Mouse (Mus musculus) MEL (cell line): Measurements from ENCODE around the gene Rassf1. TPM values are rescaled to one million over a fixed set of nuclear protein-coding genes. Genes with fewer than 3 reads are reported as not detected.

Experiments
- DNase-seq: peaks from one replicate; pipeline ENCODE4 v3.0.0; 2011; ENCODE audit warnings: low read depth, low spot score
- H3K27ac ChIP-seq: 2 replicates; pipeline ENCODE4 v1.5.1; 2012; ENCODE audit warnings: low read depth, mild to moderate bottlenecking, control low read depth, low read length, moderate library complexity; ENCODE audit not compliant: control insufficient read depth
- H3K27me3 ChIP-seq, 2 experiments: fragments of 150-350 bp in 1 of 2; sonication (generic) in 1 of 2; 2 replicates each; pipeline ENCODE4 v1.6.1; 2012; ENCODE audit warnings: low read length in 2 of 2, mild to moderate bottlenecking in 2 of 2, improper control_type of control experiment in 1 of 2, moderate library complexity in 1 of 2; ENCODE audit not compliant: insufficient read depth in 2 of 2, control insufficient read depth in 1 of 2
- H3K36me3 ChIP-seq, 2 experiments: 2 replicates each; pipeline ENCODE4 v1.6.1; 2012 to 2014; ENCODE audit warnings: low read length in 2 of 2, improper control_type of control experiment in 1 of 2, inconsistent platforms in 1 of 2, mild to moderate bottlenecking in 1 of 2; ENCODE audit not compliant: insufficient read depth in 2 of 2, control insufficient read depth in 1 of 2
- H3K4me1 ChIP-seq, 2 experiments: fragments of 150-350 bp in 1 of 2; sonication (generic) in 1 of 2; 2 replicates each; pipeline ENCODE4 v1.6.1; 2012; ENCODE audit warnings: low read length in 2 of 2, improper control_type of control experiment in 1 of 2, mild to moderate bottlenecking in 1 of 2; ENCODE audit not compliant: insufficient read depth in 2 of 2, control insufficient read depth in 1 of 2
- H3K4me3 ChIP-seq, 2 experiments: fragments of 150-350 bp in 1 of 2; sonication (generic) in 1 of 2; 2 replicates each; pipeline ENCODE4 v1.5.1; 2012; ENCODE audit warnings: low read depth in 2 of 2, low read length in 2 of 2, mild to moderate bottlenecking in 2 of 2, moderate library complexity in 2 of 2, control low read depth in 1 of 2, improper control_type of control experiment in 1 of 2; ENCODE audit not compliant: control insufficient read depth in 1 of 2, insufficient read depth in 1 of 2
- H3K79me2 ChIP-seq: 2 replicates; pipeline ENCODE4 v1.6.1; 2012; ENCODE audit warnings: mild to moderate bottlenecking, low read length, moderate library complexity; ENCODE audit not compliant: control insufficient read depth, poor library complexity, insufficient read depth
- H3K9ac ChIP-seq: 2 replicates; pipeline ENCODE4 v1.6.1; 2012; ENCODE audit warnings: low read depth, mild to moderate bottlenecking, control low read depth, low read length, moderate library complexity; ENCODE audit not compliant: control insufficient read depth, poor library complexity, severe bottlenecking
- H3K9me3 ChIP-seq: fragments of 150-350 bp; sonication (generic); replicated peaks from 2 replicates; pipeline ENCODE4 v1.6.1; 2012; ENCODE audit warnings: mild to moderate bottlenecking, low read length, improper control_type of control experiment, moderate library complexity; ENCODE audit not compliant: insufficient read depth
- BHLHE40 ChIP-seq: IDR thresholded peaks from 2 replicates; pipeline ENCODE4 v1.6.1; 2012; ENCODE audit warnings: low read depth, mild to moderate bottlenecking, inconsistent platforms, low read length, improper control_type of control experiment, borderline replicate concordance
- CHD1 ChIP-seq: IDR thresholded peaks from 2 replicates; pipeline ENCODE4 v1.6.1; 2012; ENCODE audit warnings: low read depth, mild to moderate bottlenecking, inconsistent platforms, low read length, improper control_type of control experiment
- CHD2 ChIP-seq: IDR thresholded peaks from 2 replicates; pipeline ENCODE4 v1.6.1; 2011; ENCODE audit warnings: low read length, improper control_type of control experiment
- EP300 ChIP-seq, 2 experiments: IDR thresholded peaks; 2 replicates each; pipeline ENCODE4 v1.6.1; 2011; ENCODE audit warnings: improper control_type of control experiment in 2 of 2, low read length in 2 of 2, low read depth in 1 of 2, mild to moderate bottlenecking in 1 of 2
- GABPA ChIP-seq: IDR thresholded peaks from 2 replicates; pipeline ENCODE4 v1.6.1; 2012; ENCODE audit warnings: low read depth, mild to moderate bottlenecking, inconsistent platforms, low read length, improper control_type of control experiment, moderate library complexity
- GATA1 ChIP-seq: IDR thresholded peaks from 2 replicates; pipeline ENCODE4 v1.6.1; 2011; ENCODE audit warnings: low read depth, low read length, improper control_type of control experiment
- JUND ChIP-seq: IDR thresholded peaks from 2 replicates; pipeline ENCODE4 v1.6.1; 2011; ENCODE audit warnings: low read depth, mild to moderate bottlenecking, improper control_type of control experiment, low read length
- KAT2A ChIP-seq: conservative IDR thresholded peaks from 2 replicates; pipeline ENCODE4 v1.6.1; 2012; ENCODE audit warnings: low read depth, low read length, improper control_type of control experiment, inconsistent platforms
- MAZ ChIP-seq: IDR thresholded peaks from 2 replicates; pipeline ENCODE4 v1.6.1; 2012; ENCODE audit warnings: low read depth, mild to moderate bottlenecking, inconsistent platforms, low read length, improper control_type of control experiment
- MXI1 ChIP-seq: IDR thresholded peaks from 2 replicates; pipeline ENCODE4 v1.6.1; 2011; ENCODE audit warnings: mild to moderate bottlenecking, low read depth, low read length, improper control_type of control experiment
- MYB ChIP-seq: IDR thresholded peaks from 2 replicates; pipeline ENCODE4 v1.6.1; 2011; ENCODE audit warnings: mild to moderate bottlenecking, low read depth, low read length, improper control_type of control experiment
- NRF1 ChIP-seq: IDR thresholded peaks from 2 replicates; pipeline ENCODE4 v1.6.1; 2014; ENCODE audit warnings: low read depth, mild to moderate bottlenecking, inconsistent platforms, low read length, improper control_type of control experiment, moderate library complexity; ENCODE audit not compliant: poor library complexity, insufficient read depth, severe bottlenecking
- POLR2A ChIP-seq, 2 experiments: IDR thresholded peaks; 2 replicates each; pipeline ENCODE4 v1.6.1; 2011 to 2012; ENCODE audit warnings: low read length in 2 of 2, mild to moderate bottlenecking in 2 of 2, control low read depth in 1 of 2, improper control_type of control experiment in 1 of 2, low read depth in 1 of 2, moderate library complexity in 1 of 2; ENCODE audit not compliant: control insufficient read depth in 1 of 2, insufficient read depth in 1 of 2, poor library complexity in 1 of 2
- POLR2AphosphoS2 ChIP-seq: IDR thresholded peaks from 2 replicates; pipeline ENCODE4 v1.6.1; 2011; ENCODE audit warnings: low read length, improper control_type of control experiment
- RAD21 ChIP-seq: IDR thresholded peaks from 2 replicates; pipeline ENCODE4 v1.6.1; 2011; ENCODE audit warnings: mild to moderate bottlenecking, low read depth, low read length, improper control_type of control experiment
- RCOR1 ChIP-seq: IDR thresholded peaks from 2 replicates; pipeline ENCODE4 v1.6.1; 2012; ENCODE audit warnings: low read depth, mild to moderate bottlenecking, inconsistent platforms, low read length, improper control_type of control experiment
- SIN3A ChIP-seq: IDR thresholded peaks from 2 replicates; pipeline ENCODE4 v1.6.1; 2012; ENCODE audit warnings: low read length, improper control_type of control experiment, inconsistent platforms
- SMC3 ChIP-seq: IDR thresholded peaks from 2 replicates; pipeline ENCODE4 v1.6.1; 2011; ENCODE audit warnings: low read depth, low read length, improper control_type of control experiment
- TAL1 ChIP-seq: IDR thresholded peaks from 2 replicates; pipeline ENCODE4 v1.6.1; 2012; ENCODE audit warnings: mild to moderate bottlenecking, inconsistent platforms, low read length, moderate library complexity, mixed read lengths
- TBP ChIP-seq: IDR thresholded peaks from 2 replicates; pipeline ENCODE4 v1.8.0; 2011; ENCODE audit warnings: low read depth, low read length, improper control_type of control experiment
- TCF12 ChIP-seq: IDR thresholded peaks from 2 replicates; pipeline ENCODE4 v1.6.1; 2014; ENCODE audit warnings: low read depth, mild to moderate bottlenecking, inconsistent platforms, low read length, improper control_type of control experiment, moderate library complexity
- UBTF ChIP-seq: IDR thresholded peaks from 2 replicates; pipeline ENCODE4 v1.6.1; 2012; ENCODE audit warnings: low read depth, mild to moderate bottlenecking, inconsistent platforms, low read length, improper control_type of control experiment, moderate library complexity, borderline replicate concordance; ENCODE audit not compliant: insufficient read depth
- USF2 ChIP-seq, 2 experiments: IDR thresholded peaks; 2 replicates each; pipeline ENCODE4 v1.6.1; 2011 to 2012; ENCODE audit warnings: improper control_type of control experiment in 2 of 2, low read length in 2 of 2, borderline replicate concordance in 1 of 2, inconsistent platforms in 1 of 2, low read depth in 1 of 2, mild to moderate bottlenecking in 1 of 2; ENCODE audit not compliant: insufficient read depth in 1 of 2
- ZC3H11A ChIP-seq: IDR thresholded peaks from 2 replicates; pipeline ENCODE4 v1.6.1; 2012; ENCODE audit warnings: low read depth, mild to moderate bottlenecking, inconsistent platforms, low read length, improper control_type of control experiment
- polyA plus RNA-seq, 2 experiments: library from polyadenylated mRNA; stranded (reverse) in 1 of 2; unstranded in 1 of 2; fragments of >175 nt in 1 of 2; fragments of >200 nt in 1 of 2; gene quantifications; 2 replicates each; pipeline versions ENCODE4 v1.2.1 to v1.2.4; 2012; ENCODE audit warnings: low replicate concordance in 2 of 2, low read depth in 1 of 2; ENCODE audit not compliant: insufficient read length in 2 of 2, insufficient read depth in 1 of 2, missing spikeins in 1 of 2
- total RNA-seq: library from RNA; depleted of rRNA; stranded (reverse); fragments of 300-350 nt; gene quantifications from 2 replicates; pipeline ENCODE4 v1.2.3, GENCODE M21; 2012

The Rassf1 gene
- total and polyA plus RNA-seq, 3 experiments = 48.0 to 56.9 TPM; not detected in 1

DNA sequence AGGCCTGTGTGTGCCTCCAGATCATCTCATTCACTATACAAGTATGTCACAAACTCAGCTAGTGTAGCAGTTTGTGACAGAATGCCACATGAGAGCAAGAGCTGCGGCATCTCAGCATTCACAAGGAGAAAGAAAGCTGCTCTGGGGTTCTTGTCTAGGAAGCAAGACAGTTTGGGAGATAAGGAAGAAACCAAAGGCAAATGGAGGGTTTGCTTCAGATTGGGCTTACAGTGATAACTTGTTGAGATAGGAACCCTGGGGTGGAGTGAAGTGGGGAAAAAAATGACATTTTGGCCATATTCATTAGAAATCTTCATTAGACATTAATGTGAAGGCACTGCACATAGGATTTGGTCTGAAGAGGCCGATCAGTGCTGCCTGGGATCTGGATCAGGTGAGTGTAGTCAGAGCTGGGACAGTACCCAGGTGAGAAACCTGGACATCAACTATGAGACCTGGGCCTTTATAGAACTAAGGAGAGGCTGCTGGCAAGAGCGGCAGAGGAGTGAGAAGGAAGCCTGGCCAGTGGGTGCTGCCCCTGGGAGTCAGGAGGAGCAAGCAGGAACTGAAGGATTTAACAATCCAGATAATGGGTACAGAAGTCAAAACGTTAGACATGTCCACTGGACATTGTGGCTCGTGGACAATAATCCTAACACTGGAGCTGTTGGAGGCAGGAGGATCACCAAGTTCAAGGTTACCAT is 1.5 kb downstream of the Rassf1 start (continued):
- TF ChIP-seq SMC3 = no peak
- no peak for TF ChIP-seq GABPA
- TF ChIP-seq BHLHE40 = no peak; the same call in 1 of the 2 replicates
- 0 out of 2 replicates have a peak, but pooled peaks have one; percentile 10 for TF ChIP-seq TBP
- peak; percentile 36; the same call in 1 of the 2 replicates for TF ChIP-seq MAZ
- peak; percentile 54; the same call in 1 of the 2 replicates for TF ChIP-seq MXI1
- no peak for TF ChIP-seq SIN3A
- TF ChIP-seq CHD2 = no peak
- peak; percentile 54 for TF ChIP-seq GATA1
- peak; percentile 98 for TF ChIP-seq RCOR1
- TF ChIP-seq KAT2A = no peak
- no peak for TF ChIP-seq MYB
- TF ChIP-seq TAL1 = no peak
- no peak for TF ChIP-seq CHD1
- no peak for TF ChIP-seq NRF1
- TF ChIP-seq USF2 (IDR thresholded peaks at IDR 0.05; ENCODE audit: borderline replicate concordance in 1 of 2, insufficient read depth in 1 of 2, low read depth in 1 of 2, low read length in 2 of 2) = no peak
- TF ChIP-seq EP300 (IDR thresholded peaks at IDR 0.05; ENCODE audit: low read depth in 1 of 2, low read length in 2 of 2) = peak in 1 of 2 experiments; percentile 49; a peak in 2 of 4 replicates
- no peak for TF ChIP-seq POLR2A (IDR thresholded peaks at IDR 0.05; ENCODE audit: control insufficient read depth in 1 of 2, insufficient read depth in 1 of 2, low read depth in 1 of 2, low read length in 2 of 2, poor library complexity in 1 of 2)
- no peak for TF ChIP-seq JUND
- no peak for TF ChIP-seq RAD21
- no peak for TF ChIP-seq TCF12
- TF ChIP-seq ZC3H11A = no peak
- TF ChIP-seq POLR2AphosphoS2 = no peak

- H3K27ac ChIP-seq = peak overlapping the region; percentile 66
- peak overlapping the region; percentile 65 to 82 for H3K4me3 ChIP-seq
- peak overlapping the region; percentile 85 for H3K9ac ChIP-seq
- no peaks in the 10 kb centered on the region for H3K27me3 ChIP-seq
- peaks cover 3 to 29% of the 10 kb centered on the region in 2 experiments; a peak in 3 of 4 replicates for H3K36me3 ChIP-seq
- H3K4me1 ChIP-seq = peaks cover 10 to 33% of the 10 kb centered on the region in 2 experiments
- peaks cover 35% of the 10 kb centered on the region for H3K79me2 ChIP-seq
- TF ChIP-seq MAZ (0 out of 2 replicates have a peak, but pooled peaks have one; percentile 8), UBTF (no peak), RCOR1 (peak; percentile 20; the same call in 1 of the 2 replicates), MYB (no peak)
- H3K9me3 ChIP-seq = no peaks in the 10 kb centered on the region
- DNase-seq = peak; percentile 68
Observed at GRCm38 (mm10) chr9:107553541-107554318, 2.4 kb downstream of the Rassf1 start.
